Mouse (Mus musculus): ENCODE measurements around the gene Tnk2. TPM values are rescaled to one million over a fixed set of nuclear protein-coding genes. Genes with fewer than 3 reads are reported as not detected.
"Not testable (repeated sequence)": the region's sequence is repeated elsewhere in the genome, so short reads cannot be mapped to it uniquely, and the experiment has no call there.

Tnk2 gene
- total RNA-seq, 1 experiment from 2014 or later: 52.2 TPM

GRCm38 (mm10) chr16:32636331-32636730, 7.3 kb upstream of the Tnk2 start:
- DNase-seq: no peak

- DNase-seq: no peak
These were observed 6.7 kb upstream of the Tnk2 start for GRCm38 (mm10) chr16:32636871-32637521.

- peak; percentile 88 for DNase-seq
These were observed 5.2 kb upstream of the Tnk2 start for GRCm38 (mm10) chr16:32638476-32638875.

- no peak for DNase-seq
These were observed 3.6 kb upstream of the Tnk2 start for GRCm38 (mm10) chr16:32640096-32640495.

DNA sequence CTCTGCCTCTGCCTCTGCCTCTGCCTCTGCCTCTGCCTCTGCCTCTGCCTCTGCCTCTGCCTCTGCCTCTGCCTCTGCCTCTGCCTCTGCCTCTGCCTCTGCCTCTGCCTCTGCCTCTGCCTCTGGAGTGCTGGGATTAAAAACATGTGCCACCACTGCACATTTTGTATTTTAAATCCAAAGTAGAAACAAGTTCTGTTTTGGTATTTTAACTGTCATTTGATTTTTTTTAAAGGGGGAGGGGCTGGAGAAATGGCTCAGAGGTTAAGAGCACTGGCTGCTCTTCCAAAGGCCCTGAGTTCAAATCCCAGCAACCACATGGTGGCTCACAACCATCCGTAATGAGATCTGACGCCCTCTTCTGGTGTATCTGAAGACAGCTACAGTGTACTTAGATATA, 3.0 kb upstream of the Tnk2 start:
- not testable (repeated sequence) for DNase-seq

DNA sequence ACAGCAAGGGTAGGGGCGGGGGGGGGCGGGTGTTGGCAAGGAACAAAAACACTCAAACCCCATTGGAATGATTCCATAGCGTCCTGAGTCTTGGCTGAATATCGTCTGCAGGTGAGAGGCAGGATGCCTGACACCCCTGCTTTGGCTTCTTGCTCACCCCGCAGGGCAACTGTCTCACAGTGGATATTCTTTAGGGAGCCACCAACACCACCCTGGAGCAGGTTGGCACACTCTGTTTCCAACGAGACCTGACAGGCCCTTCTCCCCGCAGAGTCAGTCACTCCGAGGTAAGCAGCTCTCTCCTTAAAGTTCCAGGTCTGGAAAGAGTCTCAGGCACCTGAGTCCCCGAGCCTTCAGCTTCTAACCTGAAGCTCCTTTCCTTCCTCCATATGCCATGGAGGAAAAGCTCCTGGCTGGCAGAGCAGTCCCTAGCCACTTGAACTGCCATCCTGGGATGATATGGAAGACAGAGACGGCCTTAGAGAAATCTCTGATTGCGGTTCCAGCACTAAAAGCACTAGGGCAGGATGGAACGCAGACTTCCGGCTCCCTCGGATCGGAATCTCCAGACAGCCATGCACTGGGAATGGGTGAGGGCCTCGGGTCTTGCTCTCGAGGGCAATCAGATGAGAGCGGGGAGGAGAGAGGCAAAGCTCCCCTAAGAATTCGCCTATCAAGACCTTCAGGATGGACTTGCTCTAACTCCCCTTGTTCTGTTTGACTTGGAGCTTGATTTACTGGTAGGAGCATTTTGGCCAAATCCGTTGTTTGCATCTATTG, 2.0 kb upstream of the Tnk2 start:
- no peak for DNase-seq

- DNase-seq: no peak
These were observed 1.4 kb upstream of the Tnk2 start for GRCm38 (mm10) chr16:32642280-32642679.

- peak; percentile 65 for DNase-seq
These were observed 561 bp downstream of the Tnk2 start for GRCm38 (mm10) chr16:32644069-32644800.

DNA sequence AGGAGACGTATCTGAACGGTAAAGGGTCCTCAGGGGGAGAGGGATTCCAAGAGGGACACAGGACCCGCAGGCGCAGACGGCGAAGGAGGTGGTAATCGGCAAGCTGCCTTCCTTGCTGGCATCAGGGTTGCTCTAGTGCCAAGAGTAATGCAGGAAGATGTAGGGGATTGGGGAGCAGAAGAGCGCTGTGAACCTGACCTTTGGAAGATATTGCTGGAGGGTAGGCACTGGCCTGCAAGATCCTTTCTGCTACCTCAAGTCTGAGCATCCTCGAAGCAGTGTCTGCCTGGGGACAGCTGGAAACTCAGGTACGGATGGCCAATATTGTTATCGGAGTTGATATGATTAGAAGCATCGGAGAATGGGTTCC, 1.1 kb downstream of the Tnk2 start:
- no peak for DNase-seq

GRCm38 (mm10) chr16:32645361-32645914, 1.8 kb downstream of the Tnk2 start:
- DNase-seq: peak; percentile 42

GRCm38 (mm10) chr16:32646014-32646413, 2.3 kb downstream of the Tnk2 start:
- DNase-seq: no peak

DNA sequence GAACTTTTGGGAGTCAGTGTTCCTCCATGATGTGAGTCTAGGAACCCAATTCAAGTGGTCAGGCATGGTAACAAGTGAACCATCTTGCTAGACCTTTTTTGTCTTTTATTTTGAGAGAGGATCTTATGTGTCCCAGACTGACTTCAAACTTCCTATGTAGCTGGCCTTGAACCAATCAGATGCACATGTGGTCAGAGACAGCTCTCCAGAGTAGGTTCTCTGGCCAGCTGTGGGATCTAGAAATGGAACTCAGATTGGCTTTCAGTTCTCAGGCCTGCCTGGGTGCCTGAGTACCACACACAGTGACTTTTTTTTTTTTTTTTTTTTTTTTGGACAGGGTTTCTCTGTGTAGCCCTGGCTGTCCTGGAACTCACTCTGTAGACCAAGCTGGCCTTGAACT, 4.0 kb downstream of the Tnk2 start:
- DNase-seq: no peak

GRCm38 (mm10) chr16:32650461-32650860, 6.8 kb downstream of the Tnk2 start:
- DNase-seq: no peak

- DNase-seq: no peak
These were observed 7.4 kb downstream of the Tnk2 start for GRCm38 (mm10) chr16:32650974-32651618.

- DNase-seq: no peak
These were observed 10.5 kb downstream of the Tnk2 start for GRCm38 (mm10) chr16:32654071-32654733.

GRCm38 (mm10) chr16:32655534-32655933, 11.9 kb downstream of the Tnk2 start:
- no peak for DNase-seq

DNA sequence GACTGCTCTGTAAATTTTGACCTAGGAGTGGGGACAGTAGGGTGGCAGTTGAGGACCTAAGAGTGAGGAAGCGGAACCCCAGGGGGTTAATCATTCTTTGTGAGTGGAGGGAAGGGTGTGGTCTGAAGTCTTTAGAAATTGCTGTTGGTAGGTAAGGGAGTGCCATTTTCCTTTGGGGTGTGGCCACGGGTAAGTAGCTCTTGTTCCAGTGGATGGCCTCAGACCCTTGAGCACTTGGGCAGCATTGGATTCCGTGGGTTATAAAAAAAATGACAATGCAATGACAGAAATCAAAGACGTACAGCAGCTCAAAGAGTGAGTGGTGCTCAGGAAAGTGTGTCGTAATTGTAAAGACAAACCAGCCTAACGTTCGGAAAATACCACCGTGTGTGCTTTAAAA, 12.6 kb downstream of the Tnk2 start:
- DNase-seq: no peak

GRCm38 (mm10) chr16:32656794-32657193, 13.1 kb downstream of the Tnk2 start:
- peak; percentile 62 for DNase-seq

DNA sequence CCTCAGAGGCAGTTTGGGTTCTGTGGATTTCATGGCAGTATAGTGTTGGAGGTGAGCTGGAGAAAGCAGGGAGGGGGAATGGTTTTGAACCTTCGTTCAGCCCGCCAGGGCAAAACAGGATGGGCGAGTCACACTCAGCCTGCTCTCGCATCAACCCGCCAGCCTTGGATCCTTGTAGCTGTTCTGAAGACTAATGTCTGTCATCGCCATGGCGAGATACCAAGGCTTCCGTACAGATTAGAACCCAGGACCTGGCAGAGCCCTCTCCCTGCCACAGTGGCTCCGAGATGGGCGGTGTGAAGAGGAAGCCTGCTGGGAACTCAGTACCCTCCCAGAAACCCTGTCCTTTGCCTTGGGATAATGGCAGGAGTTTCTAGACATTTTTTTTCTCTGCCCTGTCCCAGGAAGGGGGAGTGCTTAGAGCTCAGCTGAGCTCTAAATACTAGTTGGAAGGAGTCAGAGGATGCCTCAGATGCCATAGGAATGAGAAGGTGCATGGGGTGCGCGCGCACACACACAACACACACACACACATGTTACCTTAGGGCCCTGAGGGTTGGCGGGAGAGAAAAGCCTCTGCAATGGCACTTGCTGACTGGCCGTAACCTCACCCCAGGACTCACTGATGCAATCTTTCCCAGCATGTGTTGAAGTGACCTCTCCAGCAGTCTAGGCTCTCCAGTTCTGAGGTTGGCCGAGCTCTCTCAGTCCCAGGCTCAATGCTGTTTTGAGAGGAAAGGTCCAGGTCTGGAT, 14.0 kb downstream of the Tnk2 start:
- no peak for DNase-seq

DNA sequence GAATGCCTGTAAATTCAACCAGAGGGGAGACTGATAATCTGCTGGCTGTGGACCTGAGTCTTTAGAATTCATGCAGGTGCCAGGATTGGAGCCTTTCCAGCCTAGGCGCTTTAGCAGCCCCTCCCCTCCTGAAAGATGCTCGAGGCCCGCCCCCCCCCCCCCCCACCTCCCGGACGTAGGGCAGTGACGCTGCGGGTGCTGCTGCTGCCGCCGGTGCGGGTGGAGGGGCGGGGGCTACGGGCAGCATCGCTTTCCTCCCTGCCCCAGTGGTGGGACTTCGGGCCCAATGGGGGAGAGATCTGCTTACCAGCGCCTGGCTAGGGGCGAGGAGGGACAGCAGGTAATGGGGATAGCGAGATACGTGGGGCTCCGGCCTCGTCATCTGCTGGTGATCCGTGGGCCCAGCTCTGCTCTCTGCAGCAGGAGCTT, 15.1 kb downstream of the Tnk2 start:
- DNase-seq: no peak

GRCm38 (mm10) chr16:32659385-32659784, 15.7 kb downstream of the Tnk2 start:
- DNase-seq: peak; percentile 52

Data from adrenal gland, postnatal 25 days (tissue).